Mouse (Mus musculus) lung, embryonic 15.5 days (tissue): ENCODE data around the gene Tmprss11d. TPM values are rescaled to one million over a fixed set of nuclear protein-coding genes. Genes with fewer than 3 reads are reported as not detected.
"Not testable (repeated sequence)": the region's sequence is repeated elsewhere in the genome, so short reads cannot be mapped to it uniquely, and the experiment has no call there.

Source experiments
- ATAC-seq: fragments of 200-750 bp; cut with Nextera tagmentation; 2 replicates; pipeline ENCODE4 v1.8.0; 2017; ENCODE audit warnings: moderate number of reproducible peaks, borderline replicate concordance; ENCODE audit not compliant: low FRiP score, low TSS enrichment; ENCODE audit errors: extremely low read depth
- H3K27ac ChIP-seq: fragments of 300-500 bp; sonication (generic); 2 replicates; pipeline ENCODE4 v1.5.1; 2015; ENCODE audit warnings: moderate library complexity, mild to moderate bottlenecking, inconsistent platforms
- H3K27me3 ChIP-seq: fragments of 300-500 bp; sonication (generic); 2 replicates; pipeline ENCODE4 v1.6.1; 2015; ENCODE audit warnings: inconsistent platforms
- H3K36me3 ChIP-seq: fragments of 300-500 bp; sonication (generic); 2 replicates; pipeline ENCODE4 v1.6.1; 2015; ENCODE audit warnings: inconsistent platforms
- H3K4me1 ChIP-seq: fragments of 300-500 bp; sonication (generic); 2 replicates; pipeline ENCODE4 v1.6.1; 2015; ENCODE audit warnings: inconsistent platforms
- H3K4me2 ChIP-seq: fragments of 300-500 bp; sonication (generic); 2 replicates; pipeline ENCODE4 v1.6.1; 2015; ENCODE audit warnings: inconsistent platforms, mild to moderate bottlenecking, moderate library complexity
- H3K4me3 ChIP-seq: fragments of 300-500 bp; sonication (generic); 2 replicates; pipeline ENCODE4 v1.5.1; 2015; ENCODE audit warnings: mild to moderate bottlenecking, inconsistent platforms
- H3K9ac ChIP-seq: fragments of 300-500 bp; sonication (generic); 2 replicates; pipeline ENCODE4 v1.6.1; 2015; ENCODE audit warnings: inconsistent platforms
- H3K9me3 ChIP-seq: fragments of 300-500 bp; sonication (generic); 2 replicates; pipeline ENCODE4 v1.6.1; 2016; ENCODE audit warnings: inconsistent platforms
- WGBS: fragments of 180-500 bp; shearing (Covaris S2); methylation state at CpG from one replicate; pipeline ENCODE4 v1.1.7; 2015; 5-methylcytosine and 5-hydroxymethylcytosine counted together
- polyA plus RNA-seq: library from polyadenylated mRNA; unstranded; fragments of >200 nt; fragmentation: Nextera tagmentation; extraction: Ambion mirVana; gene quantifications from 2 replicates; pipeline ENCODE4 v1.2.1, GENCODE M21; 2015

Tmprss11d gene
- polyA plus RNA-seq, result 0.05 TPM in 1 of 2 replicates, not detected in the other

GRCm38 (mm10) chr5:86373320-86373719 lies at the start of gene Tmprss11d:
Gene Tmprss11d (minus strand): TSS chr5:86373420.
- no peak within 1 kb of the TSS for H3K27ac ChIP-seq
- no peaks in the 10 kb centered on the region for H3K36me3 ChIP-seq
- no peak for ATAC-seq
- no peak within 1 kb of the TSS for H3K4me3 ChIP-seq
- H3K9me3 ChIP-seq, result no peaks in the 10 kb centered on the region
- 34% methylated on average over 3 of the region's 3 CpGs for WGBS
- H3K4me2 ChIP-seq, result no peak within 1 kb of the TSS
- no peaks in the 10 kb centered on the region for H3K27me3 ChIP-seq
- H3K4me1 ChIP-seq, result no peaks in the 10 kb centered on the region
- no peak within 1 kb of the TSS for H3K9ac ChIP-seq

- ATAC-seq, result no peak
- no peak overlapping the region for H3K4me2 ChIP-seq
- H3K9me3 ChIP-seq, result no peaks in the 10 kb centered on the region
- no peaks in the 10 kb centered on the region for H3K4me1 ChIP-seq
- H3K27ac ChIP-seq, result no peak overlapping the region
- no peaks in the 10 kb centered on the region for H3K27me3 ChIP-seq
- H3K4me3 ChIP-seq, result no peak overlapping the region
- no peak overlapping the region for H3K9ac ChIP-seq
- 52% methylated on average over 3 of the region's 3 CpGs for WGBS
- no peaks in the 10 kb centered on the region for H3K36me3 ChIP-seq
These were observed 48.3 kb upstream of the Tmprss11d start for GRCm38 (mm10) chr5:86421323-86422028.

DNA sequence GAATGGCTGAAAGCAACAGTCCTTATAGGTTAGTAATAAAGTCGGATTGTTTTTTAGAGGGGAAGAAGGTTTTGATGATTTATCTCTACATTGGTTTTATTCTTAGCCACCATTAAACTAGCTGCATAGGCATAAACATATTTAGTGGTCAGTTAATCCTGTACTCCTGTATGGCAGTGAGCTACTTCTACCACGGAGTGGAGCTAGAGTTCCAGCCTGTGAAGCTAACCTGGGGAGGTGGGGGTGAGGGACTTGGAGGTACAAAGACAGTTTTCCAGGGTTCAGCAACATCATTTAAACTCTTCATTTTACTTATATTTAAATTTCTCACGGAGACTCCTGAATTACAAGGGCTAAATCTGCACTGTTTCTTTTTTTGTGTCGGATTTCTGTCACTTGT lies 46.3 kb upstream of the Tmprss11d start:
- Histone ChIP-seq H3K9me3 (no peaks in the 10 kb centered on the region), H3K4me3 (no peak overlapping the region), H3K4me1 (no peaks in the 10 kb centered on the region), H3K36me3 (no peaks in the 10 kb centered on the region), H3K27me3 (no peaks in the 10 kb centered on the region), H3K4me2 (no peak overlapping the region), H3K27ac (no peak overlapping the region), H3K9ac (no peak overlapping the region)
- WGBS, result 21% methylated on average over 4 of the region's 4 CpGs
- ATAC-seq, result no peak

GRCm38 (mm10) chr5:86414280-86414679 lies 41.1 kb upstream of the Tmprss11d start:
- no peak overlapping the region for H3K4me2 ChIP-seq
- no peaks in the 10 kb centered on the region for H3K36me3 ChIP-seq
- no peak overlapping the region for H3K4me3 ChIP-seq
- H3K4me1 ChIP-seq, result no peaks in the 10 kb centered on the region
- ATAC-seq, result no peak
- 64% methylated on average over 7 of the region's 7 CpGs for WGBS
- no peaks in the 10 kb centered on the region for H3K27me3 ChIP-seq
- no peak overlapping the region for H3K27ac ChIP-seq
- H3K9ac ChIP-seq, result no peak overlapping the region
- H3K9me3 ChIP-seq, result no peaks in the 10 kb centered on the region

- Histone ChIP-seq H3K4me2 (no peak overlapping the region), H3K27me3 (no peaks in the 10 kb centered on the region), H3K9ac (no peak overlapping the region), H3K4me1 (no peaks in the 10 kb centered on the region), H3K9me3 (no peaks in the 10 kb centered on the region), H3K4me3 (no peak overlapping the region), H3K36me3 (no peaks in the 10 kb centered on the region), H3K27ac (no peak overlapping the region)
- no peak for ATAC-seq
- WGBS, result 17% methylated on average over 3 of the region's 3 CpGs
These were observed 37.6 kb upstream of the Tmprss11d start for GRCm38 (mm10) chr5:86410815-86411214.

GRCm38 (mm10) chr5:86407941-86408340 lies 34.7 kb upstream of the Tmprss11d start:
- no peak for ATAC-seq
- WGBS, result 87% methylated on average over 2 of the region's 2 CpGs
- no peaks in the 10 kb centered on the region for H3K4me1 ChIP-seq
- no peaks in the 10 kb centered on the region for H3K9me3 ChIP-seq
- H3K27me3 ChIP-seq, result no peaks in the 10 kb centered on the region
- no peaks in the 10 kb centered on the region for H3K36me3 ChIP-seq
- no peak overlapping the region for H3K4me2 ChIP-seq
- no peak overlapping the region for H3K9ac ChIP-seq
- no peak overlapping the region for H3K27ac ChIP-seq
- H3K4me3 ChIP-seq, result no peak overlapping the region

- H3K27me3 ChIP-seq, result no peaks in the 10 kb centered on the region
- ATAC-seq, result no peak
- no peaks in the 10 kb centered on the region for H3K9me3 ChIP-seq
- no peaks in the 10 kb centered on the region for H3K4me1 ChIP-seq
- WGBS, result 83% methylated on average over 3 of the region's 3 CpGs
- H3K4me2 ChIP-seq, result no peak overlapping the region
- no peaks in the 10 kb centered on the region for H3K36me3 ChIP-seq
- no peak overlapping the region for H3K4me3 ChIP-seq
- H3K9ac ChIP-seq, result no peak overlapping the region
- H3K27ac ChIP-seq, result no peak overlapping the region
These were observed 34.0 kb upstream of the Tmprss11d start for GRCm38 (mm10) chr5:86407191-86407590.

- no peak overlapping the region for H3K4me2 ChIP-seq
- H3K9ac ChIP-seq, result no peak overlapping the region
- no peak overlapping the region for H3K4me3 ChIP-seq
- no peak overlapping the region for H3K27ac ChIP-seq
- no peaks in the 10 kb centered on the region for H3K4me1 ChIP-seq
- no peak for ATAC-seq
- no peaks in the 10 kb centered on the region for H3K36me3 ChIP-seq
- H3K27me3 ChIP-seq, result no peaks in the 10 kb centered on the region
- no peaks in the 10 kb centered on the region for H3K9me3 ChIP-seq
- WGBS, result 59% methylated on average over 4 of the region's 4 CpGs
These were observed 13.7 kb downstream of the Tmprss11d start for GRCm38 (mm10) chr5:86359412-86359985.

DNA sequence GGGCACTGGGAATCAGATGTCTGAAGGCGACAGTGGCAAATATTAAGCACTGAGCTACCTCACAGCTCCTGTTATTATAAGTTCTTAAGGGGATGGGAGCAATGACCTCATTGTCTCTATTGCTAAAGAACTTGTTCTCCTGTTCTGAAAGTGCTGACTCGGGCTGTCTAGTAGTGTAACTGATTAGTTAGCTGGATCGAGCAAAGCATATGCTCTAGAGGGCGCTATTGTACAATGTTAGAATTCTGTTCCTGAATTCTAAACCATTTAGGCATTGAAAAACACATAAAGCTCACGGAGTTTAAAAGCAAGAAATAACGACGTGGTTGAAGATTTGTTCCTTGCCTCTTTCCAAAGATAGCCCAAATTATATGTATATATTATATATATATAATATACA lies 20.3 kb downstream of the Tmprss11d start:
- no peak overlapping the region for H3K9ac ChIP-seq
- H3K4me1 ChIP-seq, result no peaks in the 10 kb centered on the region
- WGBS, result 21% methylated on average over 7 of the region's 7 CpGs
- ATAC-seq, result no peak
- H3K9me3 ChIP-seq, result no peaks in the 10 kb centered on the region
- H3K27ac ChIP-seq, result no peak overlapping the region
- no peak overlapping the region for H3K4me2 ChIP-seq
- H3K4me3 ChIP-seq, result no peak overlapping the region
- no peaks in the 10 kb centered on the region for H3K36me3 ChIP-seq
- H3K27me3 ChIP-seq, result no peaks in the 10 kb centered on the region

GRCm38 (mm10) chr5:86318018-86318956 lies 54.9 kb downstream of the Tmprss11d start:
- H3K36me3 ChIP-seq, ATAC-seq, H3K27ac ChIP-seq, H3K9me3 ChIP-seq, H3K4me1 ChIP-seq, H3K9ac ChIP-seq, H3K27me3 ChIP-seq: not testable (repeated sequence)
- peak overlapping the region; percentile 42 for H3K4me2 ChIP-seq
- WGBS, result 45% methylated on average over 30 of the region's 30 CpGs
- H3K4me3 ChIP-seq, result peak overlapping the region; percentile 30

- Histone ChIP-seq H3K36me3 (no peaks in the 10 kb centered on the region), H3K27me3 (no peaks in the 10 kb centered on the region), H3K9ac (no peak overlapping the region), H3K4me2 (no peak overlapping the region), H3K9me3 (no peaks in the 10 kb centered on the region), H3K4me3 (no peak overlapping the region), H3K27ac (no peak overlapping the region), H3K4me1 (no peaks in the 10 kb centered on the region)
- 48% methylated on average over 5 of the region's 5 CpGs for WGBS
- ATAC-seq, result no peak
These were observed 67.1 kb downstream of the Tmprss11d start for GRCm38 (mm10) chr5:86306116-86306515.

DNA sequence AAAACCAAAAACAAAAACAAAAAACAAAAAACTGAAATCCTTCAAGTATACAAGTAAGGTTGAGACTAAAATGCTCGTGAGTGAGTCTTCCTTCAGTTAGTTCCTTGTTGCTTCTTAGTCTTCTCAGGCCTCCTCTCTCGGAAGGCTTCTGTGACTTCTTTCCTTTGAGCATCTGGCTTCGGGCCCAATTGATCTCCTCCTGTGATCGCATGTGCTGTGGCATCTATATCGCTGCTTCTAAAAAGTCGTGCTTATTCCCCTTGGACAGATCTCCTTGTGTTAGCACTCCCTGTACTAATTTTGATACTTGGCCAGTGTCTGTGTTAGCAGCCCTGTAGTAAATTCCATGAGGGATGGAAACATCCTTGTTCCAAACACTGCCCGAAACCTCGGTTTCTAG lies 69.3 kb downstream of the Tmprss11d start:
- ATAC-seq, result no peak
- 80% methylated on average over 8 of the region's 8 CpGs for WGBS
- no peak overlapping the region for H3K4me3 ChIP-seq
- no peak overlapping the region for H3K9ac ChIP-seq
- no peaks in the 10 kb centered on the region for H3K27me3 ChIP-seq
- no peak overlapping the region for H3K27ac ChIP-seq
- no peak overlapping the region for H3K4me2 ChIP-seq
- H3K9me3 ChIP-seq, result no peaks in the 10 kb centered on the region
- H3K36me3 ChIP-seq, result no peaks in the 10 kb centered on the region
- H3K4me1 ChIP-seq, result no peaks in the 10 kb centered on the region
